Mouse (Mus musculus) neural tube, postnatal 0 days (tissue): ENCODE results near the gene Uchl3. TPM values are rescaled to one million over a fixed set of nuclear protein-coding genes. Genes with fewer than 3 reads are reported as not detected.

Experiments
- polyA plus RNA-seq: library from polyadenylated mRNA; unstranded; fragments of >200 nt; fragmentation: Nextera tagmentation; extraction: Ambion mirVana; gene quantifications from 2 replicates; pipeline ENCODE4 v1.2.1, GENCODE M21; 2015

The Uchl3 gene
- 220 and 225 TPM in 2 replicates for polyA plus RNA-seq

GRCm38 (mm10) chr14:101653581-101654525, at the start of gene Uchl3:
Uchl3 (plus strand) TSS chr14:101653967.

GRCm38 (mm10) chr14:101608519-101609368, 45.0 kb upstream of the Uchl3 start, which contains the start of gene Tbc1d4:
Tbc1d4 (minus strand) TSS chr14:101609191.

GRCm38 (mm10) chr14:101640153-101640843, 13.5 kb upstream of the Uchl3 start, which contains the start of gene Commd6:
Commd6 (minus strand) TSS chr14:101640686.

GRCm38 (mm10) chr14:101729237-101729971, 75.6 kb downstream of the Uchl3 start, which contains the start of the genes Gm9922 and Lmo7:
Gm9922 (minus strand) TSS chr14:101729814.
Lmo7 (plus strand) TSS chr14:101729957.

Other genes with a start within 250 kb of the Uchl3 start
- 7.6 and 8.5 TPM in 2 replicates for gene Tbc1d4, start 44.8 kb upstream of the Uchl3 start, polyA plus RNA-seq
- gene Commd6, start 13.3 kb upstream of the Uchl3 start, polyA plus RNA-seq = 93.3 and 108 TPM in 2 replicates
- gene Gm9922, start 75.8 kb downstream of the Uchl3 start, polyA plus RNA-seq = 0.83 and 0.84 TPM in 2 replicates
- gene Lmo7, start 76.0 kb downstream of the Uchl3 start, polyA plus RNA-seq = 1.6 and 1.8 TPM in 2 replicates